Mouse (Mus musculus) heart, adult 9 months (tissue): ENCODE measurements around the gene 9130213A22Rik.
A peak's percentile ranks its signal among the peaks of the same experiment; 100 is the strongest.

Source experiments
- DNase-seq, 2 experiments: peaks; one replicate each; pipeline ENCODE4 v3.0.0; 2022; ENCODE audit warnings: low spot score in 2 of 2

The 9130213A22Rik gene

DNA sequence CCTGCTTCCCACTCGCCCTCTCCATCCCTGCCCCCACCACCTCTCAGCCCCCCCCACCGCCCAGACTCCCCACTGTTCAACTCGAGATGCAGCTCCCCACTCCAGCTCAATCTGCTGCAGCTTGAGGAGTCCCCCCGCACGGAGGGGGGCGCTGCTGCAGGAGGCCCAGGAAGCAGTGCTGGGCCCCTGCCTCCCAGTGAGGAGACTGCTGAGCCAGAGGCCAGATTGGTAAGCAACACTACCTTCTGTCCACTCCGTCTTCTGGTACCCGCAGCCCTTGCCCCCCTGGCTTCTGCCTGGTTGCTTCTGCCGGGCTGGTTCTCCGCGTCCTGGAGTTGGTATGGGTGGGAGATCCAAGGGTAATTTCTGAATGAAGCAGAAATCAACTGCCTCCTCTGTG lies 15.5 kb downstream of the 9130213A22Rik start:
- DNase-seq = peak in 1 of 2 experiments; percentile 12

DNA sequence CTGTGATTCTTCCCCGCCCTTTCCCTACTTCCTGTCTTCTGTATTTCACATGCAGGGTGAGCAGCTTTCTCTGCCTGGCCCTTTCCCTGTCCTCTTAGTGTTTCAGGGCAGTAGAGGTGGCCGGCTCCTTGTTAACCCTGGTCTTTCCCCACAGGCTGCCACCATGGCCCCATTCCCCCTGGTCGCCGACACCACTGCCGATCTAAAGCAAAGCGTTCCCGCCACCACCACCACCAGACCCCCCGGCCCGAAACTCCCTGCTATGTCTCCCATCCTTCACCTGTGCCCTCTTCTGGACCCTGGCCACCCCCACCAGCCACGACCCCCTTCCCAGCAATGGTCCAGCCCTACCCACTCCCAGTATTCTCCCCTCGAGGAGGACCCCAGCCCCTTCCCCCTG lies 16.1 kb downstream of the 9130213A22Rik start:
- no peak for DNase-seq

DNA sequence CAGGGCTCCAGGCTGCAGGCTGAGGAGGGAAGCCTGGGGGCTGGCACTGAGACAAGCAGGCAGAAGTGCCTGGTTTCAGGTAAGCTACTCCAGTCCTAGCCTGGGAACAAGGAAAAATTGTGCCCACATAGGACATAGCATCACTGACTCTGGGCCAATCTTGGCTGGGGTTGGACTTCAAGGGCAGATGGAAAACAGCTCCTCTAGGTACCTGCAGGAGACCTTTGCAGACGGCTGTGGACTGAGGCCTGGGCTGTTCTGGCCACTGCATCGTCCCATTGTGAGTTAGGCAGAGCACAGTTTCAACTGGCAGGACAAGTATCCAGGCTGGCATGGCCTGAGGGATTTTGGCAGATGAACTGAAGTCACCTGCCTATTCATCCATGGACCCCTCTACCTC lies 16.6 kb downstream of the 9130213A22Rik start:
- no peak for DNase-seq

DNA sequence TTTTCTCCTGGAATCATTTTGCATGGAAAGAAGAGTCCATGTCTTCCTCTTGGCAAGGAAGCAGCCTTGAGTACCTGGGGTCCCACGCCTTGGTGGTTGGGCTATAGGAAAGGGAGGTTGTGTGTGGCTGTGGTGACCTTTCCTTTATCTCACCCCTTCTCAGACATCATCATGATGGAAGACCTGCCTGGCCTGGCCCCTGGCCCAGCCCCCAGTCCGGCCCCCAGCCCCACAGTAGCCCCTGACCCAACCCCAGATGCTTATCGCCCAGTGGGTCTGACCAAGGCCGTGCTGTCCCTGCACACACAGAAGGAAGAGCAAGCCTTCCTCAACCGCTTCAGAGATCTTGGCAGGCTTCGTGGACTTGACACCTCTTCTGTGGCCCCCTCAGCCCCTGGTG lies 17.2 kb downstream of the 9130213A22Rik start:
- no peak for DNase-seq

DNA sequence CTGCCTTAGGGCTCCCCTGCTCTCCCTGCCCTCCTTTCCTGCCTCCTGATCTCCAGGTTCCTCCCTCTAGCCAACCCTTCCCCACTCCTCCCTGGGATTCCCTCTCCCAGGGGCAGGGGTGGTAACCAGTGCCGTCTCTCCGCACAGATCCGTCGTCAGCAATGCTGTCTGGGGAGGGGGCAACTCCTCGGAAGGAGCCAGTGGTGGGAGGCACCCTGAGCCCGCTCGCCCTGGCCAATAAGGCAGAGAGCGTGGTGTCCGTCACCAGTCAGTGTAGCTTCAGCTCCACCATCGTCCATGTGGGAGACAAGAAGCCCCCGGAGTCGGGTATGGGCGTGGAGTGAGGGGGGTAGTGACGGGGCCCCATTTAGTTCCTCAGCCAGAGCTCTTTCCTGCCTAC lies 17.9 kb downstream of the 9130213A22Rik start:
- no peak for DNase-seq

DNA sequence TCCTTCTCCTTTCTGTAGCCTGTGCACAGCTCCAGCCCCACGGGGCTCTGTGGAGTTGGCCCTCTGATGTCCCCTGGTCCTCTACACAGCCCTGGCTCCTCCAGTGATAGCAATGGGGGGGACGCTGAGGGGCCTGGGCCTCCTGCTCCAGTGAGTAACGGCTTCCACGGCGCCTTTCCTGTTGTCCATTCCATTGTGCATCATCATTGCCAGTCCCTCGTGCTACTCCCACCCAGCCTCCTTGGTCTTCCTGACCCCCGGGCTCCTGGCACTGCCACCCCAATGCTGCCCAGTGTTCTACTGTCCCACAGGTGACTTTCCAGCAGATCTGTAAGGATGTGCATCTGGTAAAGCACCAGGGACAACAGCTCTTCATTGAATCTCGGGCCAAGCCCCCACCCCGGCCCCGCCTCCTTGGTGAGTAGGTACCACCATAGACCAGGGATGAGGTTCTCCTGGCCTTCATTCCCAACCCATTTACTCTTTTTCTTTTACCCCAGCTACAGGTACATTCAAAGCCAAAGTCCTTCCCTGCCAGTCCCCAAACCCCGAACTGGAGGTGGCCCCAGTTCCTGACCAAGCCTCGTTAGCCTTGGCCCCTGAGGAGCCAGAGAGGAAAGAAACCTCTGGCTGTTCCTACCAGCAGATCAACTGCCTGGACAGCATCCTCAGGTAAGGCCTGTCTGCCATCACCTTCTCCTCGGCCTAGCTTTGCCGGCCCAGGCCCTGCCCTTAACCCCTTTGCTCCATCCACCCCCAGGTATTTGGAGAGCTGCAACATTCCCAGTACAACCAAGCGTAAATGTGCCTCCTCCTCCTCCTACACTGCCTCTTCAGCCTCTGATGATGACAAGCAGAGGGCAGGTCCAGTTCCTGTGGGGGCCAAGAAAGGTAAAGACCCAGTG lies 18.6 kb downstream of the 9130213A22Rik start:
- DNase-seq = peak in 1 of 2 experiments; percentile 11

DNA sequence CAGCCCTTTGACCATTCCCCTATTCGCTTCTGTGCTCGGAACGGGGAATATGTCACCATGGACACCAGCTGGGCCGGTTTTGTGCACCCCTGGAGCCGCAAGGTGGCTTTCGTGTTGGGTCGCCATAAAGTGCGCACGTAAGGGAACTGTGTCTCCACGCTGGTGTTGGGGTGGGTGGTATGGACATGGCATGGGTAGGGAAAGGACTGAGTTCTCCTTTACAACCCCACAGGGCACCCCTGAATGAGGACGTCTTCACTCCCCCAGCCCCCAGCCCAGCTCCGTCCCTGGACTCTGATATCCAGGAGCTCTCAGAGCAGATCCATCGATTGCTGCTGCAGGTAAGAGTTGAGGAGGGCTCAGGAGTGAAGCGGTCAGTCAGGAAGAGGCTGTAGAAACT lies 19.3 kb downstream of the 9130213A22Rik start:
- no peak for DNase-seq

DNA sequence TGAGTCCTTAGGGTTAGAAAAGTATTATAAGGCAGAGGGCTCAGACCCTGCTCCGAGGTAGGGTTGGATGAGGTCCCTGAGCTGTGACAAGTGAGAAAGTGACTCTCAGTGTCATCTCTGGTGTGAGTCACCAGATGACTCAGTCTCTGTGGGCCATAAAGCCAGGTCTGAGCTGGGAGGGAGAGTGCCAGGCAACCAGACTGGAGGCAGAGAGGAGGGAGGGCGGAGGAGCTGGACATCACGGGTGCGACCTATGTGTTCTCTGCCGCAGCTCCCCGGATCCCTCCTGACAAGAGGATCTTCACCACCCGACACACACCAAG lies 20.0 kb downstream of the 9130213A22Rik start:
- no peak for DNase-seq

DNA sequence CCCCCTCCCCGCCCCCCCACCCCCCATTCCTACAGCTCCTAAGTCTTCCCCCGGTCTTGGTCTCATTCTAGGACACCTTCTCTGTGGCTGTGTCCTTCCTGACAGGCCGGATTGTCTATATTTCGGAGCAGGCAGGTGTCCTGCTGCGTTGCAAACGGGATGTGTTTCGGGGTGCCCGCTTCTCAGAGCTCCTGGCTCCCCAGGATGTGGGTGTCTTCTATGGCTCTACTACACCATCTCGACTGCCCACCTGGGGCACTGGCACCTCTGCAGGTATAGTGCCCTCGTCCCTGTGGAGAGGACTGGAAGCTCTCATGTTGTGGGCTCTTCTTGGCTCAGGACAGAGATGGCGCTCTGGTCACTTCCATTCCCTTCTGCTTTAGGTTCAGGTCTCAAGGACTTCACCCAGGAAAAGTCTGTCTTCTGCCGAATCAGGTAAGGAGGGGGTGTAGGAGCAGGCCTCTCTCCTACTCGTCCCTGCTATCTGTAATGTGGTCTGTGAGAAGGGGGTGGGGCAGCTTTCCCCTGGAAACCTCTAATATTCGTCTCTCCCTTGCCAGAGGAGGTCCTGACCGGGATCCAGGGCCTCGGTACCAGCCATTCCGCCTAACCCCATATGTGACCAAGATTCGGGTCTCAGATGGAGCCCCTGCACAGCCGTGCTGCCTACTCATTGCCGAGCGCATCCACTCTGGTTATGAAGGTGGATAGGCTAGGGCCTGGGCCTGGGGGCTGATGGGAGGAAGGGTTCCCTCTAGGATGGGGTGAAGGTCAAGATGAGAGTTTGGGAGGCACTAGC lies 20.6 kb downstream of the 9130213A22Rik start:
- no peak for DNase-seq

DNA sequence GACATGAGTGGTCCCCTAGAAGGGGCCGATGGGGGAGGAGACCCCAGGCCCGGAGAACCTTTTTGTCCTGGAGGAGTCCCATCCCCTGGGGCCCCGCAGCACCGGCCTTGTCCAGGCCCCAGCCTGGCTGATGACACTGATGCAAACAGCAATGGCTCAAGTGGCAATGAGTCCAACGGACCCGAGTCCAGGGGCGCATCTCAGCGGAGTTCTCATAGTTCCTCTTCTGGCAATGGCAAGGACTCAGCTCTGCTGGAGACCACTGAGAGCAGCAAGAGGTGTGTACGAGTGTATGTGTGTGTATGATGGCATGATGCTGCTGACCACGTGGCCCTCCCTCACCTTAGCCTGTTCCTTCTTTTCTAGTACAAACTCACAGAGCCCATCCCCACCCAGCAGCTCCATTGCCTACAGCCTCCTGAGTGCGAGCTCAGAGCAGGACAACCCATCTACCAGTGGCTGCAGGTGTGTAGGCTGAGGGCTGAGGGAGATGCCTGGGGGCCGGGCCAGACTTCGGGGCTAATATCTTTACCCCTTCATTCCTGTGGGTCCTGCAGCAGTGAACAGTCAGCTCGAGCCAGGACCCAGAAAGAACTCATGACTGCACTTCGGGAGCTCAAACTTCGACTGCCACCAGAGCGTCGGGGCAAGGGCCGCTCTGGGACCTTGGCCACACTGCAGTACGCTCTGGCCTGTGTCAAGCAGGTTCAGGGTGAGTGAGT lies 21.6 kb downstream of the 9130213A22Rik start:
- DNase-seq = peak in 1 of 2 experiments; percentile 44

DNA sequence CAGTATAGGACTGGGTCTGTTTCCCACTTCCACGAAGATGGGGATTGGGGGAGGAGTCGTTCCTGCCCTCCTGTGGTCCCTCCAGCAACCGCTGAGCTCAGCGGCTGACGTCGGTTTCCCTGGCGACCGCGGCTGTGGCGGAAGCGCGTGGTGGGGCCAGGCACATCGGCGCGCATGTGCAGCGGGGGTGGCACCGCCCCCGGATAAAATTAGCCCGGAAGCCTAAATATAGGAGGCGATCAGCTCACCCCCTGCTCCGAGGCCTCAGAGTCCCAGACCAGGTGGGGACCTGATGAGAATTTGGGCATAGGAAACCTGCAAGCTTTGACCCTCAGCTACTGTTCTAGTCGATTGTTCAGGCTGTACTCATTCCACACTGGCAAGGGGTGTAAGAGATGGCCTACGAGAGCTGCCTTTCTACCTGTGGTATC lies 22.5 kb downstream of the 9130213A22Rik start:
- DNase-seq = peak; percentile 96 to 98

DNA sequence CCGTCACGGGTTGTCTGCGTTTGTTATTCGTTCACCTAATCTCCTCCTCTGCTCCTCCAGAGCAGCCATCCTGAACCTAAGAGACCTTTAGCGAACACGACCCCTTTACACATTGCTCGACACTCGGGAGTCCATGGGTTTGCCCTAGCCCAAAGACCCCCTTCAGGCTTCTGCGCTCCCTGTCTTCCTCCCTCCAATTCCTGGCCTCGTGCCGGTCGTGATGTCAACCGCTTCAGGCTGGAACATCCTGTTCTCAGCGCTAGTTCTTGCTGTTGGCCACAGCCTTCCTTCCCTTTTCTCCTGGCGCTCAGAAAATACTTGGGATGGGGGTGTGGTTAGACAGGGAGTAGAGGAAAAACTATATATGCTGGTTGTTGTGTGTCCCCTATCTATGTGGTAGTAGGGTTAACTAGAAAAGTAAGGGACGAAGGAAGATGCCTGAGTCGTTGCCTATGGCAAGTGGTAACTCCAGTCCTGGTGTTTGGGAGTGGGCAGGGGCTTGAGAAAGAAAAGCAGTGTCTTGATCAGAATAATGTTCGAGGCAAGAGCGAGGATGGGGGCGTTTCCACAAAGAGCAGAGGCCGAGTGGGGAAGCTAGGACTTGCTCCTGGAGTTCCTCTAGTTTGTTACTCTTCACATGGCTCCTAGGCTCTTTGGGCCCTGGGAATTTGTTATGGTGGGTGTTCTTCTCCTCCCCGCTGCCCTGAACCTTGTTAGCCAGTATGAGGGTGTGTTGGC lies 23.0 kb downstream of the 9130213A22Rik start:
- peak; percentile 90 to 92 for DNase-seq

DNA sequence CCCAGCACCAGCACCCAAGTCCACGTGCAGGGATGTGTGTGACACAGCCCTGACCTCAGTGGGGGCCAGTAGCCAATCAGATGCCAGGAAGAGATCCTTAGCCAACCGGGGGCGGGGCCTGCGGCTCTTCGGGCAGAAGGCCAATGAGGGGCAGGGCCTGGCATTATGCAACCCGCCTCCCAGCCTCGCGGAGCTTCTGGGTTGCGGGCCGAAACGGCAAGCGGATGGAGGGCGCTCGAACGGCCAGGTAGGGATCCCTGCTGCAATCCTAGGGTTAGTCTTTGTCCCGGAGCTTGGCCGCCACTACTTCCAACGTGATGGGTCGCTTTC lies 23.7 kb downstream of the 9130213A22Rik start:
- peak; percentile 98 to 99 for DNase-seq

DNA sequence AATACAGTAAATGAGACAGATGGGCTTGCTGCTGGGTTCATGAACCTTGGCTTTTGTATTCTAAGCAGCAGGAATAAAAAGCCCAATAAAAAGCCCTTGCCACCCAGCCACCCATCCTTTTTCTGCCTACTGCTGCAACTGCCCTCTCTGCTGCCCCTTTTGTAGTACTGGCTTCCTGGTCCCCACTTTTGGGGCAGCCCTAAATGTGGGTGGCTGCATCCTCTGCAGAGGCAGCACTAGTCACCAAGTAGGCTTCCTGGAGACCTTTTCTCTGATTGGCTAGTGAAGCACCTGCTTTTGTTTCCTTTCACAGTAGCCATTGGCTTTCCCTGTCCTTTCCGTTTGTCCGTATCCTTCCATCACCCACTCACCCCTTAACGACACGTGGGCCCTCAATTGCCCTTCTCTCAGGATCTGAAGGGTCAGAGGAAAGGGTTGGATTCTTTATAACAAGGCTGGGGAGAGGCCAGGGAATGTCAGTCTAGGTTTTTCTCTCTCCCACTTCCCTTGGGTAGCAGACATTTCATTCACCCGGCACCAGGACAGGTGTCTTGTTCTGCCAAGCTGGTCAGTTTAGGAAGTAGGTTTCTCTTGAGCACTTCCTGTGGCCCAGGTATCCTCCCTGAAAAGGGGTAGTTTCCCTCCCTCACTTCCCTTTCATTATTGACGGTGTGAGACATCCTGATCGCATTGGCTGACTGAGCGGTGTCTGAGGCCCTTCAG lies 24.2 kb downstream of the 9130213A22Rik start:
- no peak for DNase-seq

DNA sequence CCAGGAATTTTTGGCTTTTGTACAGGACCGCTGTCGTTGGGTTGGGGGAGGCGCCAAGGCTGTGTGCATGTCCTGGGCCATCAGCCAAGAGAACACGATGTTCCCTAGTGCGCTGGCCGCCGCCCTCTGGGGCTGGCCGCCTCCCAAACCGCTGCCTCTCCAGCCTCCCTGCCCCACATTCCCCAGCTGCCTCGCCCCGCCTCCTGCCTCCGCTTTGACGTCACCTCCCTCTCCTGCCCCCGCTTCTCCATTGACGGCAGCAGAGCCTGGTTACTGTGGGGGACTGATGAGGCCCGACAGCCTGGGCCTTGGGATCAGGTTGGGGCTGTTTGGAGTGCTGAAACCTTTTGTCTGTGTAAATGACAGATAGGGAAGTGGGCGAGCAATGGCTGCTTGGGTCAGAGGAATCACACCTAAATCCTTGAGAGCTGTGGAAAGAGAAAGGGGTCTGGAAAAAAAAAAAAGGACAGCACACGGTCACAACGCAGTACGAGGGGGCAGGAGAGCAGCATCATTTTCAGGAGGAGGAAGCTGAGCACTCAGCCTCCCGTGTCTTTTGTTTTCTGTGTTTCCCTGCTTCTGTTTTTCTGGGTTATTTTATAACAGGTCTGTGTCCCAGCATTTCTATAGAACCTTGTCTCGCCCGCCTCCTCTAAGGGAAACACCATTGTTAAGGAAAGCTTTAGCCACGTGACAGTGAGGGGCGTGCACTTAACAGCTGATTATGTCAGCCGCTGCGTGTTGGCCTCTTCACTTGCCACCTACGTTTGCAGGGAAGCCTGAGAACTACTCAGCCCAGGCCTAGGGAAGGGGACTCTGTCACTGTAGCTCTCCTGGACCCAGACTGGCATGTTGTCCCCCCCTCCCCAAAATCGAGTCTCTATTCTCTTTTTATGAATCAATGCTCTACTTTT lies 25.1 kb downstream of the 9130213A22Rik start:
- DNase-seq = peak; percentile 99

DNA sequence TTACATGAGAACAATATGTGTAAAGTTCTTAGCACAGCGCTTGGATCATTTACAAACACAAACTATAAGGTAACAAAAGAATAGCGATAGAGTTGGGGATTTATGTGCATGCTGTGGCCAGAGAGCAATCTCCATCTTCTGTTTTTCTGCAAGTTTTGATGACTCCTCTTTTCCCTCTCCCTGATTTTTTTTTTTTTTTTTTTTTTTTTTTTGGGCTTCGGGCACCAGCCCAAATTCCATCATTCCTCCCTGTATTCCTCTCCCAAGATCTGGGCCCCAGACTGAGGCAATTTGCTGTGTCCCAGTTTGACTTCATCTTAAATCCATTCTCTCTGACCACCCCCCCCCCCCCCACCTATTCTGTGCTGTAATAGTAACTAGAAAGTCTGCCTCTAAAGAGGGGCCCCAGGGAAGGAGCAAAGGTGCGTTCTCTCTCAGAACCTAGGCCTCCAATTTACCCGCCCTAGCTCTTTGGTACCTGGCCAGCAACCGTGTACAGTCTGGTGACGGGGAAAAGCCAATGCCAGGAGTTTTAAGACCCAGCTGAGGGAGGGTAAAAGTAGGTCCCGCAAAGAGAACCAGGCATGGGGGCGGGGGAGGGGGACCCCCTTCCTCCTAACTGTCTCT lies 25.9 kb downstream of the 9130213A22Rik start:
- DNase-seq = no peak

DNA sequence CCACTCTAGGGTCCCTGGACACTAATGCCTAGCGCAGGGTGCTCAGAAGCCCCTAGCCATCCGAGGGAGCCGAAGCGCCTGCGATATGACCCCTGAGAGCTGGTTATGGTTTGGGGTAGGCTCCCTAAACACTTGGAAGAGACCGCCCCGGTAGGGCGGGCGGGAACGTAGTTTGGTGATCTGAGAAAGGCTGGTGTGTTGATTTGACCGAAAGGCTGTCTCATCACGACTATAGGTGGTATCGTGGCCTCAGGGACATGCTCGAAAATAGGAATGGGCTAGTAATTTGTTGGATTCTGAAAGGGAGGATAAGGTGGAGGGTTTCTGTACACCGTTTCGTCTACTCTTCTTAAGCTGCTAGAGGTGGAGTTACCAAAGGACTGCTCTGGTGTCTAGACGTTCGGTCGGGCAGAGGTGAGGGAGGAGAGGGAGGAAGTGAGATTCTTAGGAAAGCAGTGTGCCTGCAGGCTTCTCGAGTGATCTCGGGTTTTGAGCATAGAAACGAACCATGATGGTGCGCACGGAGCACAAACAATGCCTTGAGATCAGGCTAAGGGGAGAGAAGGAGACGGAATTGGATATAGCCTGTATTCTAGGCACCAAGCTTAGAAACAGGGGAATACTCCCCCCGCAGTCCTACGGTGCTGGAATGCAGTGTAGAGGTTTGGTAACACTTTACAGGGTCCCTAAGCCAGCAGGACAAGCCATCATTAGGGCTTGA lies 26.7 kb downstream of the 9130213A22Rik start:
- no peak for DNase-seq

DNA sequence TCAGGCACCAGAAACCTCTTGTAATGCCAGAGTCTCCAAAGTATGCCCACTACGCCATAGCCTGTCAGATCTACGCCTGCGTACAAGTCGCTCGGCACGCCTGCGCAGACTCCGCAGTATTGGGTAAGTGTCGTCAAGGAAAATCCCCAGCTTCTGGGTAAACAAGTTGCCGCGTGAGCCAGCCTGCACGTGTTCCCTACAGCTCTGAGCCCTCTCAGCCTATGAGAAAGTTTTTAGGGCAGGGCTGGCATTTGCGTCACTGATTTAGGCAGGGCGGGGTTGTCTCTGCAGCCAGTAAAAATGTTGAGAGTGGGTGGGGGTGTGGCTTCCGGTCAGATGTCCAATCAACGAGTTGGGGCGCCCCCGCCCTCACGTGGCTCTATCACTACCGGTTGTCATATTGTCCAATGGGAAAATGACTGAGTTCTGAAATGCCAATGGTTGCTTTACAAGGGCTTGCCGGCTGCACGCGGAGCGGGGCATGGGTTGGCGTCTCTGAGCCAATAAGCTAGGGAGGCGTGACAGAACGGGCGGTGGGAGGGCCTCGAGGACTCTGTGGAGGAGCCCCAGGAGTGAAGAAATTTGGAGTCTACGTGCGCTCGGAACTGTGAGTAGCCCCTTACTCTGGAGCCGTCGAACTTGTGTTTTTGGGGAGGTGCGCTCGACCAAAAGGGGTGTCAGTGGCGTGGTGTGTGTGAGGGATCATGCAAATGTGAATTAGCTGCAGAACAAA lies 27.5 kb downstream of the 9130213A22Rik start, which contains the start of gene Per1:
Gene Per1 (plus strand): TSS at position 521 of the 733 bp plus-strand sequence.
- DNase-seq = peak; percentile 100
